Mouse (Mus musculus) testis, postnatal 14 days (tissue): ENCODE results near the gene Olfr129.

Source experiments
- DNase-seq: peaks from one replicate; pipeline ENCODE4 v3.0.0; 2021; ENCODE audit warnings: low spot score

Gene Olfr129

DNA sequence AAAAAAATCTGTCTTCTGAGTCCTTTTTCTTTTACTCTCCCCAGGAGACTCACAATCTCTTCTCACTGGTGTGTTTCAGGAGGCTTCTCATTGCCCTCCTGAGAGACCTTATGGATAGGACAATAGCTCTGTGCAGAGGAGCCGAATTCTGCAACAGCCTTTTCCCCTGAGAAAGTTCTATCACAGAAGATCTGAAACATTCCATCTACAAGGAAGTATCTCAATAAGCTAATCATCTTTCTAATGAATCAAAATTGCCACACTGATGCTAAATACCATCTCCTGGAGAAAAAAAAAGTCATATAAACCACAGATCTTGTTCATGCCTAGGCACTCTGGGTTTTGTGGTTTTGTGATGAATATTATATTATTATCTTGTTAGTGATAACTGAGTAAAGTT is at the start of gene Olfr129:
Gene Olfr129, minus strand, starts transcription at position 101 of the 400 bp plus-strand sequence.
- no peak for DNase-seq

DNA sequence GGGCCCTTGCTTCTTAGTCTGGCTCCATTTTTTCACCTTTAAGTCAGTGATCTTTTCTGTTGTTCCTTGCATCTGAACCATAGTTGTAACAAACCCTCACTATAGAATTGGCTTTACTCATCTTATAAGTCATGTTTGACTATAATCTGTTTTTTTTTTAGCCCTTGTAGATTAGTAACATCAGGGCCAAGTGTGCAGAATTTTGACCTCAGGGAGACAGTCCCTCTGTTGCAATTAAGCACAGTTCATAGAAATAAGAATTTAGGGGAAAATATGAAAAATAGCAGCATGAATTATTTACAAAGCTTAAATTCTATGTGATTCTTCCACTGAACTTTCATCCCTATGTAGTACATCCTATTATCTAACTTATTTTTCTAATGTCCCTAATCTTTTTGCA is 28.7 kb upstream of the Olfr129 start, which contains the start of gene Olfr131:
Gene Olfr131, minus strand, starts transcription at position 101 of the 400 bp plus-strand sequence.
- no peak for DNase-seq

DNA sequence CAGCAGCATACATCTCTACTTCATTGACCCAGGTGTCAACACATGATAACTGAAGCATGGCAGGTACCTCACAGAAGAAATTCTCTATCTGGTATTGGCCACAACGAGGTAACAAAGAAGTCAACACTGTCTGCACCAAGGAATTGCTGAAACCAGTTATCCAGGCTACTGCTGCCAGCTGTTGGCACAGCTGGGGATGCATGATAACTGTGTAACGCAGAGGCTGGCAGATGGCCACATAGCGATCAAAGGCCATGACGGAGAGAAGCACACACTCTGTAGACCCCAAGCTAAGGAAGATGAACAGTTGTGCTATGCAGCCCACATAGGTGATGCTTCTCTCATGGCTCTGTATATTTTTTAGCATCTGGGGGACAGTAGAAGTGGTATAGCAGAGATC is 22.5 kb upstream of the Olfr129 start:
- DNase-seq = no peak

DNA sequence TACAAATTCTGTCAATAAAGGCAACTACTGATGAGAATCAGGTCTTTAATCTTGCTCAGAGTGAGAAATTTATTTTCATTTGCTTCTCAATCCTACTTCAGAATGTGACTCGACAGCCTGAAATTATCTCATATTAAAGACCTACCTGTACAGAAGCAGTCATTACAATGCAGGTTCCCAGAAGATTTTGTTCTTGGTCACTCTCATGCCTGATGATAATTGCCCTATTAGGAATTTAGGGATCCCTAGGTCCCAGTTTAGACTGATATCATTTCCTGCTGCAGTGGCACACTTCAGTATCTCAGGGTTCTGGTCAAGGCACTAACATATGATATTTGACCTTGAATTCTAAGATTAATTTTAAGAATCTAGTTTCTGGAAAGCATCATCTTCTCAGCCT is 3.7 kb upstream of the Olfr129 start, which contains the start of gene Olfr130:
Gene Olfr130, plus strand, starts transcription at position 301 of the 400 bp plus-strand sequence.
- DNase-seq = no peak

- DNase-seq = no peak
Measured at GRCm38 (mm10) chr17:38026297-38026696, 33.6 kb downstream of the Olfr129 start.

DNA sequence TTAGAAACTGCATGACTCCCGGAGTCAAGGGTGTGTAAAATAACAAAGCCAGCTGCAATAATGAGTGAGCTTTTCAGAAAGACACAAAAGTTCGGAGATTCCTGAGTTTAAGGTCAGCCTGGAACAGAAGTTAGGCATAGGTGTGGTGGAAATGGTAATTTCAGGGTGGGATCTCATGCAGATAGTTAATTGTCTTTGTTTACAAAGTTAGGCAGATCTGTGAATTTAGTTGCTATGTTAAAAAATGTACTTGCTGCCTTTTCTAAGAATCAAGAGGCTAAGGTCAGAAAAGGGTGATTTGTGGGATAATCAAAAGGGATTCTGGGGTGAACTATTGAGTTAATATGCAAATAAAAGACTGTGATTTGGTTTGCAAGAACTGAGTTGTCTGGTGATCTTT is 43.5 kb downstream of the Olfr129 start:
- DNase-seq = no peak

- no peak for DNase-seq
Measured at GRCm38 (mm10) chr17:38004996-38005395, 54.9 kb downstream of the Olfr129 start.
